Mouse (Mus musculus) thymus, postnatal 36 days (tissue): ENCODE results near the gene Vmn1r10.

Experiments
- DNase-seq, 2 experiments: peaks; one replicate each; pipeline ENCODE4 v3.0.0; 2022; ENCODE audit warnings: mixed read lengths in 2 of 2

Vmn1r10 gene

GRCm38 (mm10) chr6:57109154-57109553, at the start of gene Vmn1r10:
Vmn1r10 (plus strand) TSS chr6:57109454.
- no peak for DNase-seq

GRCm38 (mm10) chr6:57063730-57064129, 45.5 kb upstream of the Vmn1r10 start:
- no peak for DNase-seq

GRCm38 (mm10) chr6:57066487-57066886, 42.8 kb upstream of the Vmn1r10 start, which contains the start of gene Vmn1r9:
Vmn1r9 (plus strand) TSS chr6:57066787.
- no peak for DNase-seq

GRCm38 (mm10) chr6:57106358-57106757, 2.9 kb upstream of the Vmn1r10 start:
- DNase-seq: no peak

GRCm38 (mm10) chr6:57133155-57133554, 23.9 kb downstream of the Vmn1r10 start, which contains the start of gene Vmn1r11:
Vmn1r11 (plus strand) TSS chr6:57133455.
- no peak for DNase-seq

- DNase-seq: no peak
Observed at GRCm38 (mm10) chr6:57156619-57157018, 47.4 kb downstream of the Vmn1r10 start, which contains the start of gene Vmn1r12. Vmn1r12 (plus strand) TSS chr6:57156919.
